Mouse (Mus musculus): Measurements from ENCODE around the gene Lrrc75a.

The Lrrc75a gene

DNA sequence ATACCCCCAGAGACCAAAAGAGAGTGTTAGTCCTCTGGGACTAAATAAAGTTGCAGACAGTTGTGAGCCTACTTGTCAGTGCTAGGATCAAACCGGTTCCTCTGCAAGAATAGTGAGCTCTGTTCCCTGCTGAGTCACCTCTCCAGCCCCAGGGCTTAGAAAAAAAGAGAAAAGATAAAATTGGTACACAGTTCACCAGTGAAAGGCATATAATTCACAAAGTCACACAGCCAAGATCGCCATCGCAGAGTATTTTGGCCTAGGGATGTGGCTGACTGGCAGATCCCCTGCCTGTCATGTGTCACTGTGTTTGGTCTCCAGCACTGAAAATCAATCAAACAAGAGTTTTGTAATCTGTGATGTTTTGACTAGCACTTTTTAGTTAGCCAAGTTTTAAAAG is 80.0 kb downstream of the Lrrc75a start:
- Histone ChIP-seq H3K27me3 (ENCODE audit: control insufficient read depth, insufficient read depth, low read length, poor library complexity, severe bottlenecking) (no peaks in the 10 kb centered on the region), H3K36me3 (ENCODE audit: control insufficient read depth, insufficient read depth, low read length, poor library complexity, severe bottlenecking) (no peaks in the 10 kb centered on the region)
- DNase-seq (ENCODE audit: low read depth, low spot score) = no peak

DNA sequence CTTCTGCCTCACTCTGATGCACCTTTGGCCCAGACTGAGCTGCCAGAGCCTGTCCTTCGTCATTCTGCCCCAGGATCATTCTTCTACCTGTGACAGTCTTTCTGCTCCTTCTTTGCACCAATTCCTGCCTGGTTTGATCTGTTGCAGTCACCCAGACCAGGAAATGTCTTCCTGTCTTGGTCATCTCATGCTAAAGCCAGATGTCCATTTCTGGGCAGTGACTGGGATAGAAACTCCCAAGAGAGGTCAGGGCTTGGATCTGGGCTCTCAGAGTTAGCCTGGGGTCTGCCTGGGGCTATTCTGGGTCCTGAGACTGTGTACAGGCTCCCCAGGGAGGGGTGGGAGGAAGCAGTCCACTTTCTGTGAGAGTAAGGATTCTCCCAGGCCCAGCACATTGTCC is 82.1 kb downstream of the Lrrc75a start:
- H3K36me3 ChIP-seq (ENCODE audit: control insufficient read depth, insufficient read depth, low read length, poor library complexity, severe bottlenecking) = no peaks in the 10 kb centered on the region
- H3K27me3 ChIP-seq (ENCODE audit: control insufficient read depth, insufficient read depth, low read length, poor library complexity, severe bottlenecking) = no peaks in the 10 kb centered on the region
- DNase-seq (ENCODE audit: low read depth, low spot score) = no peak

DNA sequence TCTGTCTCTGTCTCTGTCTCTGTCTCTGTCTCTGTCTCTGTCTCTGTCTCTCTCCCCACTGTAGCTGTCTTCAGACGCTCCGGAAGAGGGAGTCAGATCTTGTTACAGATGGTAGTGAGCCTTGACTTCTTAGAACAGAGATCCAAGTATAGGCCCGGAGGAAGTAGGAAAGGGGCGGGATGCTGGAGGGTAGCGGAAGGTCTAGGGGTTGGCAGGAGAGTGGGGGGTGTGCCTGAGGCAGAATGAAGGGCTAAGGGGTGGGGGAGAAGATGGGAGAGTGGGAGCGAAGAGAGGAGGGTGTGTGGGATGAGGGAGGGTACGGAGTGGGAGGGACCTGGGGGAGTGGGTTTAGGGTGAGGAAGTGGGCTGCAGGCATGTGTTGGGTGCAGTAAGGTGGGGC is 82.6 kb downstream of the Lrrc75a start:
- H3K27me3 ChIP-seq (ENCODE audit: control insufficient read depth, insufficient read depth, low read length, poor library complexity, severe bottlenecking) = no peaks in the 10 kb centered on the region
- no peak for DNase-seq (ENCODE audit: low read depth, low spot score)
- no peaks in the 10 kb centered on the region for H3K36me3 ChIP-seq (ENCODE audit: control insufficient read depth, insufficient read depth, low read length, poor library complexity, severe bottlenecking)

DNA sequence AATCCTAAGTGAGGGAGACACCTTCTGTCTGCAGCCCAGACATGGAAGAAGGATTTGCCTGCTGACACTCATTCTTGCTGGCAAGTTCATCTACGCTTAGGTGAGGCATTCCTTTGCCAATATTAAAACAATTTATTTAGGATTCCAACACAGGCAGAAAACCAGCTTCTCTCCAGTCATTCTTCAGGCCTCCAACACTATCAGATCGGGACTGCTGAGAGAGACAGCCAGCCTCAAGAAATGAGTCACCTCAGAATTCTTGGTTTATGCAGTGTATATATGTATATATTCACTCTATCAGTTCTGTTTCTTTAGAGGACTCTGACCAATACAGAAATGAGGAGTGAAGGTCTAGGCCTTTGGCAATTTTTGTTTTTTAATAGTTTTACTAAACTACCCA is 84.7 kb downstream of the Lrrc75a start:
- DNase-seq (ENCODE audit: low read depth, low spot score) = no peak
- no peaks in the 10 kb centered on the region for H3K27me3 ChIP-seq (ENCODE audit: control insufficient read depth, insufficient read depth, low read length, poor library complexity, severe bottlenecking)
- no peaks in the 10 kb centered on the region for H3K36me3 ChIP-seq (ENCODE audit: control insufficient read depth, insufficient read depth, low read length, poor library complexity, severe bottlenecking)

DNA sequence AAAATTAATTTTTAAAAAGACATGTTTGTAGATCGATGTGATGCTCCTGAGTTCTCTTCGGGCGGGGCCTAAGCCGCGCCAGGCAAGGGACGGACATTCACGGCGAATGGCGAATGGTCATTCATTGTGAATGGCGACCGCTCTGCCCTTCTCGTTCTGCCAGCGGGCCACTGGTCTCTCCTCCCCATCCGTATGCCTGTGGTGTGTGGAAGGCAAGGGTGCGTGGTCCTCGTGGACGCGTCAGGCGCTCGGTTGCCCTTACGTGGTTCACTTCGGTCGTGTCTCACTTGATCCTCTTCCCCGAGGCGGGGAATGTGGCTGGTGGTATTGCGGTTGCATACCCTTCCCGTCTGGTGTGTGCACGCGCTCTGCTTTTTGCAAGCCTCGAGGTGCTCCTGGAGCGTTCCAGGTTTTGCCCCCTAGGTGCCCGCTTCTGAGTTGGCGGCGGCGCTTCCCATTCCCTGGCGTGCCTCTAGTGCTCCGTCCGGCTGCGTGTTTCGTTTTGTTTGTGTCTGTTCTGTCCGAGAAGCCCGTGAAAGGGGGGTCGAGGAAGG is 87.8 kb downstream of the Lrrc75a start:
- Histone ChIP-seq H3K27me3 (ENCODE audit: control insufficient read depth, insufficient read depth, low read length, poor library complexity, severe bottlenecking) (no peaks in the 10 kb centered on the region), H3K36me3 (ENCODE audit: control insufficient read depth, insufficient read depth, low read length, poor library complexity, severe bottlenecking) (no peaks in the 10 kb centered on the region)
- DNase-seq (ENCODE audit: low read depth, low spot score) = peak; percentile 14

DNA sequence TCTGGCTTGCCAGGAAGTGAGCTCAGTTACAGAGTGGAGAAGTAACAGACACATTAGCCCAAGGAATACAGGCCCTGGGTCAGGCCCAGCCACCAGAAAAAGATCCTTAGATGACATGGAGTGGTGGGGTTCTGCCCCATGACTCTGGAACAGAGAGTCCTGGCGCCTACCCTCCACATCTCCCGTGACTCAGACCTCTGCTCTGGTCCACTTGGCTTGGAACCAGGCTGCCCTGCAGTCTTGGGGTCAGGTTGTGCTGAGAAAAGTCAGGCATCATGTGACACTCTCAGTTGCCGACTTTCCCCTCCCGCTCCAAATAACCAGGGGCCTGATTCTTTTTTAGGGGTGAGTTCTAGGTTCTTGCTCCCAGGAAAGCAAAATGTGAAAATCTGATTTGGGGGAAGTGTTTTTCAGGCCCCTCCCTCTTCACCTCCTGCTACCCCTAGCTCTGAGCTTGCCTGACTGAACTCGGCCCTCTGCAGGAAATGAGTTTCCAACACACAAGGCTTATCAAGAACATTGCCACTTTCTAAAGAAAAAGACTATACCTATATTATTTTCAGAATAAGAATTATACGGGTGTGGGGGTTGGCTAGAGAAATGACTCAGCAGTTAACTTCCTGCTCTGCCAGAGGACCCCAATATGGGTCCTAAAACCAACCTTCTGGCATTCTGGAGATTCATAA is 89.2 kb downstream of the Lrrc75a start:
- Histone ChIP-seq H3K36me3 (ENCODE audit: control insufficient read depth, insufficient read depth, low read length, poor library complexity, severe bottlenecking) (0 out of 2 replicates have a peak, but pooled peaks cover 3% of the 10 kb centered on the region), H3K27me3 (ENCODE audit: control insufficient read depth, insufficient read depth, low read length, poor library complexity, severe bottlenecking) (no peaks in the 10 kb centered on the region)
- peak; percentile 20 for DNase-seq (ENCODE audit: low read depth, low spot score)

DNA sequence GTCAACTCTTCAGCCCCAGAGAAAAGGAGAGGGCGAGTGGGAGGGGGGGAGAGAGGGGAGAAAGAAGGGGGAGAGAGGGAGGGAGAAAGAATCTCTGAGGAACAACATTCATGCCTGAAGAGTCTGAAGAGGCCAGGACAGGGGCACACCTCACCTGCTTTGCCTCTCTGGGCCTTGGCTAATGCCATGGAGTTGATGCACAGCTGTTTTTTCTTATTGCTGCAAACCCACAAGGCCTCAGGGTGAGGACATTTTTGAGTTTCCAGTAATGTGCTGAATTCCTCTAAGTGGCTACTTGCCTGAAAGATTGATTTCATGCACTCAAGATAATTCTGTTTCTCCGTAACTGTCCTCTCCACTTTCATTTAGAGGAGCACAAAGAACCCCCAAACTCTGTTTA is 90.2 kb downstream of the Lrrc75a start:
- DNase-seq (ENCODE audit: low read depth, low spot score) = peak; percentile 15
- peaks cover 9% of the 10 kb centered on the region for H3K36me3 ChIP-seq (ENCODE audit: control insufficient read depth, insufficient read depth, low read length, poor library complexity, severe bottlenecking)
- no peaks in the 10 kb centered on the region for H3K27me3 ChIP-seq (ENCODE audit: control insufficient read depth, insufficient read depth, low read length, poor library complexity, severe bottlenecking)

DNA sequence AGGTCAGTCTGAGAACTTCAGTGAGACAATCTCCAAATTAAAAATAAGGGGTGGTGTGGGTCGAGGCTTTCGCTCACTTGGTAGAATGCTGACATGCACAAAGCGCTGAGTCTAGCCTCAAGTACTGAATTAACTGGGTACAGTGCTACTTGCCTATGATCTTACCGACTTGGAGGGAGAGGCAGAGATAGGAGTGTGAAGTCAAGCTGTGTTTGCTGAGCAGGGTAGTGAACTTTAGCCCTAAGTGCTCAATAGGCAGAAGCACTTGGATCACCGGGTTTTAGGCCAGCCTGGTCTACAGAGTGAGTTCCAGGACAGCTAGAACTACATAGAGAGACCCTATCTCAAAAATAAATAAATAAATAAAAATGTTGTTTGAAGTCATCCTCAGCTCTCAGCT is 91.1 kb downstream of the Lrrc75a start:
- DNase-seq (ENCODE audit: low read depth, low spot score) = peak; percentile 32
- no peaks in the 10 kb centered on the region for H3K27me3 ChIP-seq (ENCODE audit: control insufficient read depth, insufficient read depth, low read length, poor library complexity, severe bottlenecking)
- peaks cover 10% of the 10 kb centered on the region for H3K36me3 ChIP-seq (ENCODE audit: control insufficient read depth, insufficient read depth, low read length, poor library complexity, severe bottlenecking)

DNA sequence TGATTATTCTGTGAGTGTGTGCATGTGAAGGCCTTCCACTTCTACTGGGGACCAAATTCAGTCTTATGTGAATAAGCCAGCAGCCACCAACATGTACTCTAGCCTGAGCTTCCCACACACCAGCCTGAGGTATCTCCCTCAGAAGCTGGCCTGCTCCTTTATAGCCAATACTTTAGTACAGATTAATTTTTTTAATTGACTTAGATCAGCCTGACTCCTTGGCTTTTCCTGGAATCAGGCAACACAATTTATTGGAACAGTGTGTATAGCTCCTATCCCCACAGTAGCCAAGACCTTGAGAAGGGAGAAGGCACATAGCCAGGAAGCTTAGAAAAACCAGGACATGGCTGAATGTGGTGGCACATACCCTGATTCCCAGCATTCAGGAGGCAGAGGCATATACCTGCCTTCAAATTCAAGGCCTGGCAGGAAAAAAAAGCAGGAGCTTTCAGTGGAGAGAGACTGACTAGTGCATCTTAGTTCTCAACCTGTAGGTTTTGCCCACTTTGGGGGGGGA is 92.4 kb downstream of the Lrrc75a start:
- peaks cover 10% of the 10 kb centered on the region for H3K36me3 ChIP-seq (ENCODE audit: control insufficient read depth, insufficient read depth, low read length, poor library complexity, severe bottlenecking)
- H3K27me3 ChIP-seq (ENCODE audit: control insufficient read depth, insufficient read depth, low read length, poor library complexity, severe bottlenecking) = no peaks in the 10 kb centered on the region
- peak; percentile 26 for DNase-seq (ENCODE audit: low read depth, low spot score)

DNA sequence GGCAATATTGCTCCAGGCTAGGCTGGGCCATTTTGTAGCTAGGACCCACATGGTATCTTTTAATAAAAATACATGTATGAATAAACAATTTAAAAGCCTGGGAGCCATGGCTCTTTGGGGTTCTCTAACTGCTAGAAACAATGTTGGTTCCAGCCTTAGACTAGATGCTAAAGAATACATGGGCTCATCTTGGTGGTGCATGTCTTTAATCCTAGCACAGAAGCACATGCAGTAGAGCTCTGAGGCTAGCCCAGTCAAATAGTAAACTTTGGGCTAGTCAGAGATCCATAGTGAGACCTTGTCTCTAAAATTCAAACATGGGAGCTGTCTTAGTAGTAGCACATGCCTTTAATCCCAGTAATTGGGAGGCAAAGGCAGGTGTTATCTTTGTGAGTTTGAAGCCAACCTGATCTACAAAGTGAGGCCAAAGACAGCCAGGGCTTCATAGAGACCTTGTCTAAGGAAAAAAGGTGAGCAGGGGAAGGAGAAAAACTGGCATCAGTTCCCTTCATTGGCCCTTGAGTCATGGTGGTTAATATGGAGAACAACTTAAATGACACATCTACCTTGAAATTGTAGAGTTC is 93.3 kb downstream of the Lrrc75a start:
- H3K36me3 ChIP-seq (ENCODE audit: control insufficient read depth, insufficient read depth, low read length, poor library complexity, severe bottlenecking) = peaks cover 10% of the 10 kb centered on the region
- no peaks in the 10 kb centered on the region for H3K27me3 ChIP-seq (ENCODE audit: control insufficient read depth, insufficient read depth, low read length, poor library complexity, severe bottlenecking)
- DNase-seq (ENCODE audit: low read depth, low spot score) = peak; percentile 32
